Mouse (Mus musculus) stomach, embryonic 16.5 days (tissue): Measurements from ENCODE around the gene Fam126b. TPM values are rescaled to one million over a fixed set of nuclear protein-coding genes. Genes with fewer than 3 reads are reported as not detected.
A peak's percentile ranks its signal among the peaks of the same experiment; 100 is the strongest.

Experiments used
- ATAC-seq: fragments of 200-750 bp; cut with Nextera tagmentation; 2 replicates; pipeline ENCODE4 v1.8.0; 2017; ENCODE audit warnings: moderate number of reproducible peaks, moderate TSS enrichment; ENCODE audit not compliant: insufficient read depth, low FRiP score
- H3K27ac ChIP-seq: fragments of 300-500 bp; sonication (generic); 2 replicates; pipeline ENCODE4 v1.5.1; 2014; ENCODE audit warnings: low read length
- H3K27me3 ChIP-seq: fragments of 300-500 bp; sonication (generic); 2 replicates; pipeline ENCODE4 v1.6.1; 2014; ENCODE audit warnings: low read length, control low read depth, mixed read lengths; ENCODE audit not compliant: control insufficient read depth, insufficient read depth
- H3K36me3 ChIP-seq: fragments of 300-500 bp; sonication (generic); 2 replicates; pipeline ENCODE4 v1.6.1; 2014; ENCODE audit warnings: low read length; ENCODE audit not compliant: control insufficient read depth, insufficient read depth
- H3K4me1 ChIP-seq: fragments of 300-500 bp; sonication (generic); 2 replicates; pipeline ENCODE4 v1.6.1; 2014; ENCODE audit warnings: low read length, control low read depth, mixed read lengths; ENCODE audit not compliant: control insufficient read depth, insufficient read depth
- H3K4me2 ChIP-seq: fragments of 300-500 bp; sonication (generic); 2 replicates; pipeline ENCODE4 v1.6.1; 2014; ENCODE audit warnings: low read depth, low read length, mixed read lengths
- H3K4me3 ChIP-seq: fragments of 300-500 bp; sonication (generic); replicated peaks from 2 replicates; pipeline ENCODE4 v1.5.1; 2014; ENCODE audit warnings: mild to moderate bottlenecking, low read length
- H3K9ac ChIP-seq: fragments of 300-500 bp; sonication (generic); 2 replicates; pipeline ENCODE4 v1.6.1; 2014; ENCODE audit warnings: low read length
- H3K9me3 ChIP-seq: fragments of 300-500 bp; sonication (generic); replicated peaks from 2 replicates; pipeline ENCODE4 v1.6.1; 2016; ENCODE audit warnings: low read length, control low read depth; ENCODE audit not compliant: control insufficient read depth
- WGBS: fragments of 180-500 bp; shearing (Covaris S2); extraction: QIAGEN DNeasy Blood & Tissue Kit; methylation state at CpG from one replicate; pipeline ENCODE4 v1.1.7; 2014; 5-methylcytosine and 5-hydroxymethylcytosine counted together
- polyA plus RNA-seq: library from polyadenylated mRNA; unstranded; fragments of >200 nt; fragmentation: Nextera tagmentation; extraction: Ambion mirVana; gene quantifications from 2 replicates; pipeline ENCODE4 v1.2.1, GENCODE M21; 2015

The Fam126b gene
- polyA plus RNA-seq, 1 experiment from 2014 or later: 9.5 TPM

DNA sequence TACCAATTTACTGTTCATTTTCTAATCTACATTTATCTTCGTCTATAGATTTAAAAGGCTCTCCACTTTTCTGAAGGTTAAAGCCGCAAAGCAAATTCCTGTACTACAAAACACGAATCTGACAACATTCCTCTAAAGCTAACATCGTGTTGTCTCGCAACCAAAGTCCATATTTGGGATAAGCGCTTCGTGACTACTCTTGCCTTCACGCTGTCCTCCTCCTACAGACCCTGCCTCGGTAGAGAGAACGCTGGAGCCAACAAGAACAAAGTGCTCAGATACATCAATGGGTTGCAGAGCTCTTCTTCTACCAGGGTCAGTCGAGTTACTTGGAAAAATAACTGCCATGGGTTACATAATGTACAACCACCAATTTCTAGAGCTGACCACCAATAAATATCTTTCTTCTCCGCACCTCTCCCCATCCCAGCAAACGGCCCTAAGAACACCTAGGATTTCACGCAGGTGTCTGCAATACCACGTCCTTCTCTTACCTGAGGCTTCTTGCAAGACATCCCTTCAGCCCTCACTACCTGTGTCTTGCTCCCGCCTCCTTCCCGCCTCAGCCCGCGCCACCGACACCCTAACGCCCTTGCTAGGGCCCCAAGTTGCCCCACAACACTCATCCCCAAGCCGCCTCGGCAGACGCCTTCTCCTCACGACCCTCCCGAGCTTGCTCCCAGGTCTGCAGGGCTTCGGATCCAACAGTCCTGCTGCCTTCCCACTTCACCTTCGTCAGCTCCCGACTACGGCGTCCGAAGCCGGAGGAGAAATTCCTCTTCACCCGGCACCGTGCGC is 551 bp downstream of the Fam126b start:
- peak overlapping the region; percentile 65 for H3K4me2 ChIP-seq
- H3K27ac ChIP-seq: no peak overlapping the region

DNA sequence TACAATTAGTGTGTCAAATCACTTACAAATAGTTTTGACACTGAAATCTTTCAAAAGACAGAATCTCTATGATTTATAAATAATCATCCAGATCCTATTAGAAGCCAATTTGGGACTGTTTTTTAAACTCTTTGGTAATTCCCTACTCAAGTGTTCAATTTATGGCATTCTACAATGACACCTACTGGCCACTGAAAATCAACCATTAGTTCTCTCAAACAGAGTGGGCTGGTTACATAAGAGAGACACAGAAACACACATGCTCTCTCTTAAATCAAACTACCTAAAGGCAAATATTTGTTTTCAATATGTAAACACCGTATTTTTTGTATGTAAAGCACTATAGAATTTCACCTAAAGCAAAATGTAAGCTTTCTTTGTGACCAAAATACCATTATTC is 1.9 kb downstream of the Fam126b start:
- Histone ChIP-seq H3K9ac (no peak overlapping the region), H3K9me3 (0 out of 2 replicates have a peak, but pooled peaks cover under 1% of the 10 kb centered on the region), H3K4me3 (no peak overlapping the region), H3K27ac (no peak overlapping the region), H3K36me3 (peaks cover 2% of the 10 kb centered on the region; the same call in 1 of the 2 replicates), H3K4me1 (peaks cover 8% of the 10 kb centered on the region), H3K27me3 (no peaks in the 10 kb centered on the region), H3K4me2 (no peak overlapping the region)
- 63% methylated on average over 1 of the region's 1 CpGs for WGBS
- ATAC-seq: no peak

More for the DNA sequence above, 551 bp downstream of the Fam126b start:
- Histone ChIP-seq H3K36me3 (no peaks in the 10 kb centered on the region), H3K27me3 (no peaks in the 10 kb centered on the region), H3K4me3 (peak overlapping the region; percentile 89), H3K9me3 (no peaks in the 10 kb centered on the region), H3K9ac (peak overlapping the region; percentile 91), H3K4me1 (peaks cover 8% of the 10 kb centered on the region)
- peak; percentile 43; the same call in 1 of the 2 replicates for ATAC-seq
- WGBS: 3% methylated on average over 34 of the region's 36 CpGs

- Histone ChIP-seq H3K4me1 (peaks cover 8% of the 10 kb centered on the region), H3K4me2 (no peak overlapping the region), H3K27me3 (no peaks in the 10 kb centered on the region), H3K9ac (no peak overlapping the region), H3K9me3 (0 out of 2 replicates have a peak, but pooled peaks cover 3% of the 10 kb centered on the region), H3K27ac (no peak overlapping the region), H3K36me3 (peaks cover 2% of the 10 kb centered on the region; the same call in 1 of the 2 replicates), H3K4me3 (no peak overlapping the region)
- no peak for ATAC-seq
- WGBS: 52% methylated on average over 1 of the region's 1 CpGs
Measured at GRCm38 (mm10) chr1:58582611-58583010, 3.5 kb downstream of the Fam126b start.

DNA sequence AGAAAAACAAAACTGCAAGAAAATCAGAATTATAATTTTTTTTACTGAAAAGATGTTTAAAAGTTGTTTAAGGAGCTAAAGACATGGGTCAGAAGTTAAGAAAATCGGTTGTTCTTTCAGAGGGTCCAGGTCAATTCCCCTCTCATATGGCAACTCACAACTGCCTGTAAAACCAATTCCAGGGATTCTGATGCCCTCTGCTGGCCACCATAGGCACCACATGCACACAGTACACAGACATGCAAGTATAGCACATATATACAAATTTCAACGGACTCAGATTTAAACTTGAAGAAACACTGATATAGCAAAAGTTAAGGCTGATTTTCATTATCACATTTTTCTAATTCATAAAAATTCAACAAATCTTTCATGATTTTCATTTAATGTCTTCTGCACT is 6.9 kb downstream of the Fam126b start:
- H3K9me3 ChIP-seq: 0 out of 2 replicates have a peak, but pooled peaks cover 3% of the 10 kb centered on the region
- no peaks in the 10 kb centered on the region for H3K4me1 ChIP-seq
- no peak overlapping the region for H3K27ac ChIP-seq
- no peak for ATAC-seq
- H3K4me3 ChIP-seq: no peak overlapping the region
- WGBS: 91% methylated on average over 2 of the region's 2 CpGs
- no peak overlapping the region for H3K4me2 ChIP-seq
- H3K36me3 ChIP-seq: peaks cover 2% of the 10 kb centered on the region; the same call in 1 of the 2 replicates
- no peak overlapping the region for H3K9ac ChIP-seq
- H3K27me3 ChIP-seq: no peaks in the 10 kb centered on the region

- WGBS: 51% methylated on average over 4 of the region's 4 CpGs
- no peaks in the 10 kb centered on the region for H3K4me1 ChIP-seq
- H3K4me3 ChIP-seq: no peak overlapping the region
- no peak for ATAC-seq
- no peaks in the 10 kb centered on the region for H3K27me3 ChIP-seq
- H3K36me3 ChIP-seq: no peaks in the 10 kb centered on the region
- H3K4me2 ChIP-seq: no peak overlapping the region
- no peak overlapping the region for H3K27ac ChIP-seq
- H3K9me3 ChIP-seq: no peaks in the 10 kb centered on the region
- no peak overlapping the region for H3K9ac ChIP-seq
Measured at GRCm38 (mm10) chr1:58570437-58570836, 15.7 kb downstream of the Fam126b start.

DNA sequence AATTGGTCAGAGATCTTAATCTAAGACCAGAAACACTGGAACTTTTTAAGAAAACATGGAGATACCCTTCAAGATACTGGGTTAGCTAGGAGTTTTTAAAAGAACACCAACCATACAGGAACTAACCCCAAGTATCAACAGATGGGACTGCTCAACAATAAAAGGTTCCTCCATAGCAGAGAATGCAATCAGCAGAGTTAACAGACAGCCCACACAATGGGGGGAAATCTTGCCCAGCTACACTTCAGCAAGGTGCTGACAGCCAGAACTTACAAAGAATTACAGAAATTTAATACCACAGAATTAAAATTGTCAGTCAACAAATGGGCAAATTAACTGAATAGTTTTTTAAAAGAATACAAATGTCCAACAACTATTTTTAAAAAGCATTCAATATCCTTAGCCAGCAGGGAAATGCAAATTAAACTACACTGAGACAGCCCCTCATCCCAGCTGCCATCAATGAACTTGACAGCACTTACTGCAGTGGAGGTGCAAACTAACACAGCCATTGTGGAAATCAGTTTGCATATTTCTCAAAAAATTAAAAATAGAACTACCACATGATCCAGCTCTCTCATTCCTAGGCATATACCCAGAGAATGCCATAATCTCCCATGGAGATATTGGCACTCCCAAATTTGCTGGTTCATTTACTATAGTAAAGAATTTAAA is 17.5 kb downstream of the Fam126b start:
- ATAC-seq: no peak
- H3K27ac ChIP-seq: no peak overlapping the region

DNA sequence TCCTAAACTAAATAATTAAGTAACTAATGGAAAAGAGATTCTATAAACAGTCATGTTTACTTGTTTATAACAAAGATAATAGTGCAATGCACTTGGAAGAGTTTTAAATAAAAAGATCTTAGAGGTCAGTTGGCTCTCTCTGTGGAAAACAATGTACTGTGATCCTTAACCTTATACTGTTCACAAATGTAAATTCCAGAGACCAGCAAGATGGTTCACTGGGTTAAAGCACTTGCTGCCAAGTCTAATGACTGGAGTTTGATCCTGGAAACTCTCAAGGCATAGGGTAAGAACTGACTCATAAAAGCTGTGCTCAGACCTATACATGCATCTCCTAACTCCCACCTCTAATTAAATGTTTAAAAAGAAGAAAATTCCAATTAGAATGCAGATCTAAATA is 19.5 kb downstream of the Fam126b start:
- H3K36me3 ChIP-seq: no peaks in the 10 kb centered on the region
- H3K4me2 ChIP-seq: no peak overlapping the region
- ATAC-seq: no peak
- H3K9me3 ChIP-seq: no peaks in the 10 kb centered on the region
- no peaks in the 10 kb centered on the region for H3K4me1 ChIP-seq
- no peaks in the 10 kb centered on the region for H3K27me3 ChIP-seq
- no peak overlapping the region for H3K9ac ChIP-seq
- H3K27ac ChIP-seq: no peak overlapping the region
- no peak overlapping the region for H3K4me3 ChIP-seq

More for the DNA sequence above, 17.5 kb downstream of the Fam126b start:
- no peaks in the 10 kb centered on the region for H3K4me1 ChIP-seq
- no peaks in the 10 kb centered on the region for H3K9me3 ChIP-seq
- H3K4me3 ChIP-seq: no peak overlapping the region
- H3K27me3 ChIP-seq: no peaks in the 10 kb centered on the region
- H3K9ac ChIP-seq: no peak overlapping the region
- no peaks in the 10 kb centered on the region for H3K36me3 ChIP-seq
- H3K4me2 ChIP-seq: no peak overlapping the region

- no peak overlapping the region for H3K4me3 ChIP-seq
- no peaks in the 10 kb centered on the region for H3K36me3 ChIP-seq
- H3K9ac ChIP-seq: no peak overlapping the region
- no peaks in the 10 kb centered on the region for H3K4me1 ChIP-seq
- no peaks in the 10 kb centered on the region for H3K27me3 ChIP-seq
- no peak for ATAC-seq
- no peak overlapping the region for H3K4me2 ChIP-seq
- 86% methylated on average over 5 of the region's 5 CpGs for WGBS
- no peaks in the 10 kb centered on the region for H3K9me3 ChIP-seq
- no peak overlapping the region for H3K27ac ChIP-seq
Measured at GRCm38 (mm10) chr1:58564981-58565380, 21.1 kb downstream of the Fam126b start.

DNA sequence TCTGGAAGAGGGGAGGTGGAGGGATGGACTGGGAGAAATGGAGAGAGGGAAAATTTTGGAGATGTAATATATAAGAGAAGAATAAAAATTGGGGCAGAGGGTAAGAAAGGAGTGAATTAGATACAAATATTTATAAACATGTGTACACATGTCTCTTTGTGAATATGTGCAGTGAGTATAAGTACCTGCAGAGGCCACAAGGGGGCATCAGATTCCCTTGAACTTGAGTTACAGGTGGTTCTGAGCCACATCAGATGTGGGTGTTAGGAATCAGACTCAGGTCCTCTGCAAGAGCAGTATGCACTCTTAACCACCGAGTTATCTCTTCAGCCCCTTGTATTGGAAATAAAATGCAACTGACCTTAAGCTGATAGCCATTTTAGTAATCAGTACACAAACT is 23.7 kb downstream of the Fam126b start:
- 94% methylated on average over 1 of the region's 1 CpGs for WGBS
- Histone ChIP-seq H3K9me3 (no peaks in the 10 kb centered on the region), H3K36me3 (no peaks in the 10 kb centered on the region), H3K27me3 (no peaks in the 10 kb centered on the region), H3K4me1 (no peaks in the 10 kb centered on the region), H3K4me3 (no peak overlapping the region), H3K4me2 (no peak overlapping the region), H3K27ac (no peak overlapping the region), H3K9ac (no peak overlapping the region)
- no peak for ATAC-seq
